Mouse (Mus musculus) CH12.LX (cell line): ENCODE data around the gene Tmc3.

Source experiments
- MAX ChIP-seq: IDR thresholded peaks from 2 replicates; pipeline ENCODE4 v1.6.1; 2011; ENCODE audit warnings: low read length, improper control_type of control experiment
- MAZ ChIP-seq: IDR thresholded peaks from 2 replicates; pipeline ENCODE4 v1.6.1; 2012; ENCODE audit warnings: low read depth, mild to moderate bottlenecking, inconsistent platforms, low read length, improper control_type of control experiment, moderate library complexity
- TCF12 ChIP-seq: IDR thresholded peaks from 2 replicates; pipeline ENCODE4 v1.6.1; 2014; ENCODE audit warnings: low read depth, mild to moderate bottlenecking, inconsistent platforms, low read length, improper control_type of control experiment

GRCm38 (mm10) chr7:83565976-83566375 is 18.8 kb upstream of the Tmc3 start:
- TF ChIP-seq MAZ = no peak
- no peak for TF ChIP-seq TCF12
- no peak for TF ChIP-seq MAX
